ENCODE assay signal across 12 mouse cellular contexts in genomic region chr15:99112843-99113395, GRCm38 (mm10). TPM values are rescaled to one million over a fixed set of nuclear protein-coding genes. Genes with fewer than 3 reads are reported as not detected.
DNase-seq lines count a peak whose midpoint lies in the region; ATAC-seq and TF ChIP-seq lines count a peak whose summit lies in the region.
"Had no signal": no experiment of that assay in that cellular context is flagged by ENCODE, and none has a peak within 500 bp of the region (broad histone marks: within the 10 kb centered on the region; RNA-seq: fewer than 3 reads in every experiment).

No protein-coding gene starts in this region.

- no peaks in the 10 kb centered on the region for H3K4me1 ChIP-seq in heart, embryonic 11.5 days (ENCODE audit: control insufficient read depth, insufficient read depth, low read length)
- H3K4me1 ChIP-seq in lung, embryonic 15.5 days = no peaks in the 10 kb centered on the region
- no peaks in the 10 kb centered on the region for H3K4me1 ChIP-seq in hindbrain, embryonic 15.5 days (replicated peaks)

- H3ac ChIP-seq in myocyte (ENCODE audit: control insufficient read depth, insufficient read length) = no peak overlapping the region

- H3K27me3 ChIP-seq in heart, embryonic 11.5 days (ENCODE audit: control insufficient read depth, insufficient read depth, low read length) = no peaks in the 10 kb centered on the region
- no peaks in the 10 kb centered on the region for H3K27me3 ChIP-seq in lung, embryonic 15.5 days
- no peaks in the 10 kb centered on the region for H3K27me3 ChIP-seq in hindbrain, embryonic 15.5 days
- no peaks in the 10 kb centered on the region for H3K27me3 ChIP-seq in myocyte (ENCODE audit: control insufficient read depth, insufficient read depth, insufficient read length)

- WGBS in heart, embryonic 11.5 days (ENCODE audit: insufficient replicate concordance) = 66% methylated on average over 11 of the region's 11 CpGs
- WGBS in lung, embryonic 15.5 days = 58% methylated on average over 11 of the region's 11 CpGs
- WGBS in hindbrain, embryonic 15.5 days = 54% methylated on average over 11 of the region's 11 CpGs

- H3K4me3 ChIP-seq in heart, embryonic 11.5 days (ENCODE audit: low read depth, low read length) = no peak overlapping the region
- no peak overlapping the region for H3K4me3 ChIP-seq in lung, embryonic 15.5 days
- no peak overlapping the region for H3K4me3 ChIP-seq in hindbrain, embryonic 15.5 days
- no peak overlapping the region for H3K4me3 ChIP-seq in myocyte

- DNase-seq in heart, adult 9 months (ENCODE audit: low spot score in 2 of 2) = no peak
- no peak for DNase-seq in lung, postnatal 36 days
- no peak for DNase-seq in right cerebral cortex, postnatal 25 days
- no peak for DNase-seq in thymus, postnatal 4 days
- DNase-seq: lung, adult 2 months; spleen, adult 18-20 months had no signal

- no peak for TF ChIP-seq POLR2A in myocyte (IDR thresholded peaks at IDR 0.05; ENCODE audit: insufficient read length, low read depth)

- no peak overlapping the region for H3K9ac ChIP-seq in heart, embryonic 11.5 days (ENCODE audit: low read depth, low read length)
- H3K9ac ChIP-seq in lung, embryonic 15.5 days = no peak overlapping the region
- H3K9ac ChIP-seq in hindbrain, embryonic 15.5 days = no peak overlapping the region

- no peaks in the 10 kb centered on the region for H3K36me3 ChIP-seq in heart, embryonic 11.5 days (ENCODE audit: control insufficient read depth, insufficient read depth, low read length)
- no peaks in the 10 kb centered on the region for H3K36me3 ChIP-seq in lung, embryonic 15.5 days
- no peaks in the 10 kb centered on the region for H3K36me3 ChIP-seq in hindbrain, embryonic 15.5 days
- H3K36me3 ChIP-seq in myocyte (ENCODE audit: control insufficient read depth, insufficient read depth) = no peaks in the 10 kb centered on the region

- no peak overlapping the region for H3K27ac ChIP-seq in heart, embryonic 11.5 days (ENCODE audit: low read depth, low read length)
- no peak overlapping the region for H3K27ac ChIP-seq in lung, embryonic 15.5 days
- H3K27ac ChIP-seq in hindbrain, embryonic 15.5 days (replicated peaks) = no peak overlapping the region

- no peaks in the 10 kb centered on the region for H3K79me2 ChIP-seq in myocyte (ENCODE audit: control insufficient read depth, insufficient read depth)

- H3K9me3 ChIP-seq in heart, embryonic 11.5 days (replicated peaks; ENCODE audit: control insufficient read depth, low read length) = no peaks in the 10 kb centered on the region
- no peaks in the 10 kb centered on the region for H3K9me3 ChIP-seq in lung, embryonic 15.5 days
- no peaks in the 10 kb centered on the region for H3K9me3 ChIP-seq in hindbrain, embryonic 15.5 days

- peak overlapping the region; percentile 44; the same call in 1 of the 2 replicates for H3K4me2 ChIP-seq in heart, embryonic 11.5 days
- peak overlapping the region; percentile 14 for H3K4me2 ChIP-seq in lung, embryonic 15.5 days
- H3K4me2 ChIP-seq in hindbrain, embryonic 15.5 days = peak overlapping the region; percentile 30
- H3K4me2 ChIP-seq in myocyte (ENCODE audit: low read depth) = peak overlapping the region; percentile 60

- no peak for ATAC-seq in heart, embryonic 11.5 days (replicated peaks; ENCODE audit: insufficient number of reproducible peaks, low FRiP score, low TSS enrichment)
- no peak for ATAC-seq in lung, embryonic 15.5 days (ENCODE audit: borderline replicate concordance, extremely low read depth, low FRiP score, low TSS enrichment)
- no peak for ATAC-seq in hindbrain, embryonic 15.5 days (ENCODE audit: low FRiP score, low read depth)

TF ChIP-seq in myocyte, 11 proteins besides CTCF, POLR2A, EP300 and RAD21:
- TF ChIP-seq E2F4 (IDR thresholded peaks at IDR 0.05; ENCODE audit: insufficient read depth) (no peak), SRF (IDR thresholded peaks at IDR 0.05; ENCODE audit: control insufficient read depth, insufficient read length, low read depth) (no peak), POLR2AphosphoS2 (IDR thresholded peaks at IDR 0.05; ENCODE audit: insufficient read length, low read depth) (no peak), TCF12 (IDR thresholded peaks at IDR 0.05; ENCODE audit: insufficient read depth, poor library complexity, severe bottlenecking) (no peak), TCF3 (IDR thresholded peaks at IDR 0.05; ENCODE audit: insufficient read length, low read depth) (no peak), USF1 (IDR thresholded peaks at IDR 0.05; ENCODE audit: low read depth) (no peak), MAX (IDR thresholded peaks at IDR 0.05; ENCODE audit: low read depth) (no peak), MYOD1 (IDR thresholded peaks at IDR 0.05; ENCODE audit: control insufficient read depth in 1 of 3, insufficient read length in 2 of 3, low read depth in 2 of 3) (no peak), CEBPB (IDR thresholded peaks at IDR 0.05; ENCODE audit: insufficient read depth, poor library complexity, severe bottlenecking) (no peak), REST (IDR thresholded peaks at IDR 0.05; ENCODE audit: insufficient read depth, insufficient read length) (no peak), MYOG (IDR thresholded peaks at IDR 0.05; ENCODE audit: control insufficient read depth in 1 of 3, insufficient read depth in 1 of 3, insufficient read length in 2 of 3, low read depth in 2 of 3) (no peak)
TF ChIP-seq in myocyte: peak in this region for 0.

RNA-seq across cellular contexts. Expression of gene Spats2, which starts 12.8 kb away (rescaled TPM):
- 43.5 and 45.2 TPM in 2 replicates for polyA plus RNA-seq in heart, embryonic 11.5 days (2014; fragmentation: Nextera tagmentation; extraction: Ambion mirVana)
- polyA plus RNA-seq in lung, embryonic 15.5 days (2015; fragmentation: Nextera tagmentation; extraction: Ambion mirVana) = 37.8 and 38.9 TPM in 2 replicates
- polyA plus RNA-seq in hindbrain, embryonic 15.5 days (2015; fragmentation: Nextera tagmentation; extraction: Ambion mirVana) = 32.3 and 34.9 TPM in 2 replicates
- 39.1 TPM for polyA plus RNA-seq in myocyte (2012; fragmentation: generic; extraction: Trizol)

RNA-seq across cellular contexts. Expression of gene Dnajc22, which starts 19.9 kb away (rescaled TPM):
- polyA plus RNA-seq in heart, embryonic 11.5 days (2014; fragmentation: Nextera tagmentation; extraction: Ambion mirVana) = 0.96 and 1.7 TPM in 2 replicates
- polyA plus RNA-seq in lung, embryonic 15.5 days (2015; fragmentation: Nextera tagmentation; extraction: Ambion mirVana) = 1.7 and 1.9 TPM in 2 replicates
- polyA plus RNA-seq in hindbrain, embryonic 15.5 days (2015; fragmentation: Nextera tagmentation; extraction: Ambion mirVana) = 1.1 and 1.3 TPM in 2 replicates
- polyA plus RNA-seq in myocyte (2012; fragmentation: generic; extraction: Trizol) = 0.78 TPM

RNA-seq across cellular contexts. Expression of gene C1ql4, which starts 25.3 kb away (rescaled TPM):
- 0.20 and 0.27 TPM in 2 replicates for polyA plus RNA-seq in heart, embryonic 11.5 days (2014; fragmentation: Nextera tagmentation; extraction: Ambion mirVana)
- not detected in 2 replicates for polyA plus RNA-seq in lung, embryonic 15.5 days (2015; fragmentation: Nextera tagmentation; extraction: Ambion mirVana)
- polyA plus RNA-seq in hindbrain, embryonic 15.5 days (2015; fragmentation: Nextera tagmentation; extraction: Ambion mirVana) = 6.4 and 7.8 TPM in 2 replicates
- 0.10 TPM for polyA plus RNA-seq in myocyte (2012; fragmentation: generic; extraction: Trizol)
- polyA plus RNA-seq: erythroblast, embryonic 14.5 days; large intestine, adult 2 months; lung, adult 2 months had no signal

RNA-seq across cellular contexts. Expression of gene Troap, which starts 38.5 kb away (rescaled TPM):
- 21.1 and 22.0 TPM in 2 replicates for polyA plus RNA-seq in heart, embryonic 11.5 days (2014; fragmentation: Nextera tagmentation; extraction: Ambion mirVana)
- 35.4 and 41.9 TPM in 2 replicates for polyA plus RNA-seq in lung, embryonic 15.5 days (2015; fragmentation: Nextera tagmentation; extraction: Ambion mirVana)
- polyA plus RNA-seq in hindbrain, embryonic 15.5 days (2015; fragmentation: Nextera tagmentation; extraction: Ambion mirVana) = 8.5 and 10.1 TPM in 2 replicates
- polyA plus RNA-seq in myocyte (2012; fragmentation: generic; extraction: Trizol) = 18.6 TPM

RNA-seq across cellular contexts. Expression of gene Prph, which starts 57.9 kb away (rescaled TPM):
- 0.09 and 0.59 TPM in 2 replicates for polyA plus RNA-seq in heart, embryonic 11.5 days (2014; fragmentation: Nextera tagmentation; extraction: Ambion mirVana)
- 3.1 and 6.8 TPM in 2 replicates for polyA plus RNA-seq in lung, embryonic 15.5 days (2015; fragmentation: Nextera tagmentation; extraction: Ambion mirVana)
- 57.5 and 89.3 TPM in 2 replicates for polyA plus RNA-seq in hindbrain, embryonic 15.5 days (2015; fragmentation: Nextera tagmentation; extraction: Ambion mirVana)
- polyA plus RNA-seq in myocyte (2012; fragmentation: generic; extraction: Trizol) = 0.98 TPM
- polyA plus RNA-seq: erythroblast, embryonic 14.5 days had no signal
